Mouse (Mus musculus) layer of hippocampus, adult 11-12 months (tissue): ENCODE results near the gene Grhl3.
"Not testable (repeated sequence)": the region's sequence is repeated elsewhere in the genome, so short reads cannot be mapped to it uniquely, and the experiment has no call there.

Experiments used
- DNase-seq: peaks from one replicate; pipeline ENCODE4 v3.0.0; 2022; ENCODE audit warnings: low spot score

Gene Grhl3

GRCm38 (mm10) chr4:135573251-135573808, at the start of gene Grhl3:
TSS of gene Grhl3 (minus strand) at chr4:135573630.
- no peak for DNase-seq

- no peak for DNase-seq
Measured at GRCm38 (mm10) chr4:135622290-135622689, 48.9 kb upstream of the Grhl3 start.

DNA sequence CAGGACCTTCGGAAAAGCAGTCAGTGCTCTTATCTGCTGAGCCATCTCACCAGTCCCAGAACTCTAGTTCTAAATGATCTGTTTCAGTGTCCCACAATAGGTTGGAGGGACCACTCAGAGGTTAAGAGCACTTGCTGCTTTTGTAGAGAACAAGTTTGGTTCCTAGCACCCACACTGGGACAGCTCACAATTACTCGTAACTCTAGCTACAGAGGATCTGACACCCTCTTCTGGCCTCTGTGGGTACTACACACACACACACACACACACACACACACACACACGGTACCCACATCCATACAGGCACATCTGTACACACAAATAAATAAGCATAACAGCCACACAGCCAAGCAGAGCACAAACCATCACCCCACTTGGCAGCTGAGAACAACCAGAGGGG, 47.0 kb upstream of the Grhl3 start:
- DNase-seq, result no peak

GRCm38 (mm10) chr4:135617783-135618470, 44.5 kb upstream of the Grhl3 start:
- no peak for DNase-seq

DNA sequence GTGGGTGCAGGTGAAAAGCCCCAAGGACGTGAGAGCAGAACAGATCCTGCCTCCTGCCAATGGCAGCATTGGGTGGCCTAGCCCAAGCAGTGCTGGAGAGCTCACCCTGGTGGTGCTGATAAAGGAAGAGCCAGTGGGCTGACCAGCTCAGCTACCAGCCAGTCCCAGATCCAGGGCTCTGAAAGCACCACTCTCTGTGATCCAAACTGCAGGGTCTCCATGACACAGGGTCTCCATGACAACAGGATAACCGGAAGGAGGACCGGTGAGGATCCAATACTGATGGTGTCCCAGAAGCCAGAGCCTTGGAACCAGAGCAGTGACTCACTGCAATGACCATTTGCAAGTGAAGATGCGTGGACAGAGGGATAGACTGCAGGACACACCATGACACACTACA, 43.6 kb upstream of the Grhl3 start:
- no peak for DNase-seq

DNA sequence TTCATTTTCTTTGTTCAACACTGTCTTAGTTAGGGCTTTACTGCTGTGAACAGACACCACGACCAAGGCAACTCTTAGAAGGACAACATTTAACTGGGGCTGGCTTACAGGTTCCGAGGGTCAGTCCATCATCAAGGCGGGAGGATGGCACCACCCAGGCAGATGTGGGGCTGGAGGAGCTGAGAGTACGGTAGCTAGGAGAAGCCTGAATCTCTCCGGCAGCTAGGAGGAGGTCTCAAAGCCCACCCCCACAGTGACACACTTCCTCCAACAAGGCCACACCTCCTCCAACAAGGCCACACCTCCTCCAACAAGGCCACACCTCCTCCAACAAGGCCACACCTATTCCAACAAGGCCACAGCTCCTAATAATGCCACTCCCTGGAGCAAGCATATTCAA, 41.9 kb upstream of the Grhl3 start:
- DNase-seq, result not testable (repeated sequence)

DNA sequence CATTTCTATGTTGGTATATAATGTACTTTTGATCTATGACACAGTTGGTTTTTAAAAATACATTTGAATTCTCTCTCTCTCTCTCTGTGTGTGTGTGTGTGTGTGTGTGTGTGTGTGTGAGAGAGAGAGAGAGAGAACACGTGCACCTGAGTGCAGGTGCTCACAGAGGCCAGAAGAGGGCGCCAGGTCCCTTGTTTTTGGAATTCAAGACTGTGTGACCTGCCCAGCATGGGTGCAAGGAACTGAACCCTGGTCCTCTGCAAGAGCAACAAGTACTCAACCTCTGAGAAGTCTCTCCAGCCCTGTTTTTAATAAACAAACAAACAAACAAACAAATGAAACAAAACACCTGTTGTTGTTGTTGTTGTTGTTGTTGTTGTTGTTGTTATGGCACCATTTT, 36.6 kb upstream of the Grhl3 start:
- DNase-seq, result no peak

- DNase-seq, result no peak
Measured at GRCm38 (mm10) chr4:135607979-135608885, 34.8 kb upstream of the Grhl3 start.

GRCm38 (mm10) chr4:135606271-135606670, 32.8 kb upstream of the Grhl3 start:
- DNase-seq, result no peak

- DNase-seq, result no peak
Measured at GRCm38 (mm10) chr4:135601530-135601929, 28.1 kb upstream of the Grhl3 start.

GRCm38 (mm10) chr4:135599497-135600182, 26.2 kb upstream of the Grhl3 start:
- no peak for DNase-seq

GRCm38 (mm10) chr4:135598998-135599397, 25.6 kb upstream of the Grhl3 start:
- no peak for DNase-seq

GRCm38 (mm10) chr4:135597571-135597970, 24.1 kb upstream of the Grhl3 start:
- DNase-seq, result no peak

- DNase-seq, result no peak
Measured at GRCm38 (mm10) chr4:135595943-135596342, 22.5 kb upstream of the Grhl3 start.

DNA sequence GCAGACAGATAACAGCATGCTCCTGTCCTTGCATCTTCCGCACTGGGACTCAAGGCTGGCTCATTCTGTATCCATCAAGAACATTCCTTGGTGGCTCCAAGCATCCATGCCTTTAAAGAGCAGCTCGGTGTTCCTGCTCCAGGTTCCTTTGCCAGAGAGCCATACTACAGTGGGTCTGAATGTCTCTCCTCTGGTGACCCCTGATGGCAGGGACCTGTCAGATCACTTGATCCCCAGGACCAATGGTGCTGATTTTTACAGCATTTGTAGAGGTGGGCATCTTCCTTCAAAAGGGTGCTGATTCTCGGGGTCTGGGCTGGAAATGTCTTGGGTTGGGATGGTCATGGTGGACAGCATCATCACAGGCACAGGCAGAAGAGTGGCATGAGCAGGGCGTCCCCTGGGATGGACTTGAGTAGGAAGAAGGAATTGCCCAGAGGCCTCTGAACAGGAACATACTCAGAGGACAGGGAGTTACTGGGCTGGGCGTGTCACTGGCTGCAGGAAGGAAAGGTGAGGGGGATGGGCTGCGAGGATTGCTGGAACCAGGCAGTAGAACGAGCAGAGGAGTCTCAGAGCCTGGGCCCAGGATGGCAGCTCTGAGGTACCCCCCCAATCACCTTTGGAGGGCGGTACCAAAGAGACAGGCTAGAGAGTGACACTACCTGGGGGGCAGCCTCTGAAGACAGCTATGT, 18.3 kb upstream of the Grhl3 start:
- DNase-seq, result no peak

- DNase-seq, result no peak
Measured at GRCm38 (mm10) chr4:135591086-135591485, 17.7 kb upstream of the Grhl3 start.

- no peak for DNase-seq
Measured at GRCm38 (mm10) chr4:135584838-135585237, 11.4 kb upstream of the Grhl3 start.

- DNase-seq, result no peak
Measured at GRCm38 (mm10) chr4:135581222-135581910, 7.9 kb upstream of the Grhl3 start.

GRCm38 (mm10) chr4:135579695-135580094, 6.3 kb upstream of the Grhl3 start:
- DNase-seq, result no peak

GRCm38 (mm10) chr4:135578490-135578889, 5.1 kb upstream of the Grhl3 start:
- no peak for DNase-seq
